Mouse (Mus musculus): ENCODE measurements around the gene Atp6v1e1. TPM values are rescaled to one million over a fixed set of nuclear protein-coding genes. Genes with fewer than 3 reads are reported as not detected.

Gene Atp6v1e1
- 297 and 300 TPM in 2 replicates for polyA plus RNA-seq (2015; fragmentation: Nextera tagmentation; extraction: Ambion mirVana)

GRCm38 (mm10) chr6:120822307-120822928 lies at the start of gene Atp6v1e1:
Gene Atp6v1e1, minus strand, starts transcription at chr6:120822793.
- peak within 1 kb of the TSS; percentile 77 for H3K4me3 ChIP-seq (ENCODE audit: low read depth, low read length)
- no peaks in the 10 kb centered on the region for H3K27me3 ChIP-seq (replicated peaks; ENCODE audit: control insufficient read depth, insufficient read depth, low read length)
- H3K36me3 ChIP-seq (ENCODE audit: control insufficient read depth, insufficient read depth): peaks cover 16% of the 10 kb centered on the region
- peak within 1 kb of the TSS; percentile 95 for H3K27ac ChIP-seq (ENCODE audit: low read depth, low read length)
- H3K4me2 ChIP-seq (replicated peaks; ENCODE audit: low read depth): peak within 1 kb of the TSS; percentile 65
- TF ChIP-seq CTCF (IDR thresholded peaks at IDR 0.05; ENCODE audit: low read depth): no peak
- H3K9ac ChIP-seq (ENCODE audit: low read depth, low read length): peak within 1 kb of the TSS; percentile 82
- no peaks in the 10 kb centered on the region for H3K9me3 ChIP-seq (ENCODE audit: control insufficient read depth)
- ATAC-seq: peak; percentile 99
- under 1% methylated on average over 41 of the region's 41 CpGs for WGBS
- no peaks in the 10 kb centered on the region for H3K4me1 ChIP-seq (replicated peaks; ENCODE audit: control insufficient read depth, insufficient read depth, low read length)

- ATAC-seq: no peak
- no peak overlapping the region for H3K9ac ChIP-seq (ENCODE audit: low read depth, low read length)
- no peak overlapping the region for H3K4me2 ChIP-seq (replicated peaks; ENCODE audit: low read depth)
- H3K27me3 ChIP-seq (replicated peaks; ENCODE audit: control insufficient read depth, insufficient read depth, low read length): no peaks in the 10 kb centered on the region
- no peak overlapping the region for H3K27ac ChIP-seq (ENCODE audit: low read depth, low read length)
- no peaks in the 10 kb centered on the region for H3K4me1 ChIP-seq (replicated peaks; ENCODE audit: control insufficient read depth, insufficient read depth, low read length)
- H3K4me3 ChIP-seq (ENCODE audit: low read depth, low read length): no peak overlapping the region
- peaks cover 4% of the 10 kb centered on the region; the same call in 1 of the 2 replicates for H3K36me3 ChIP-seq (ENCODE audit: control insufficient read depth, insufficient read depth)
- TF ChIP-seq CTCF (IDR thresholded peaks at IDR 0.05; ENCODE audit: low read depth): no peak
- no peaks in the 10 kb centered on the region for H3K9me3 ChIP-seq (ENCODE audit: control insufficient read depth)
- WGBS: 69% methylated on average over 2 of the region's 2 CpGs
Measured at GRCm38 (mm10) chr6:120871286-120871685, 48.7 kb upstream of the Atp6v1e1 start.

GRCm38 (mm10) chr6:120868824-120869223 lies 46.2 kb upstream of the Atp6v1e1 start:
- peaks cover 12% of the 10 kb centered on the region; the same call in 1 of the 2 replicates for H3K36me3 ChIP-seq (ENCODE audit: control insufficient read depth, insufficient read depth)
- no peaks in the 10 kb centered on the region for H3K4me1 ChIP-seq (replicated peaks; ENCODE audit: control insufficient read depth, insufficient read depth, low read length)
- no peak for ATAC-seq
- no peak for TF ChIP-seq CTCF (IDR thresholded peaks at IDR 0.05; ENCODE audit: low read depth)
- H3K9ac ChIP-seq (ENCODE audit: low read depth, low read length): no peak overlapping the region
- H3K27me3 ChIP-seq (replicated peaks; ENCODE audit: control insufficient read depth, insufficient read depth, low read length): no peaks in the 10 kb centered on the region
- H3K9me3 ChIP-seq (ENCODE audit: control insufficient read depth): no peaks in the 10 kb centered on the region
- H3K4me2 ChIP-seq (replicated peaks; ENCODE audit: low read depth): no peak overlapping the region
- no peak overlapping the region for H3K27ac ChIP-seq (ENCODE audit: low read depth, low read length)
- WGBS: 72% methylated on average over 1 of the region's 1 CpGs
- no peak overlapping the region for H3K4me3 ChIP-seq (ENCODE audit: low read depth, low read length)

GRCm38 (mm10) chr6:120866051-120866814 lies 43.6 kb upstream of the Atp6v1e1 start:
- H3K36me3 ChIP-seq (ENCODE audit: control insufficient read depth, insufficient read depth): peaks cover 15% of the 10 kb centered on the region; the same call in 1 of the 2 replicates
- H3K27ac ChIP-seq (ENCODE audit: low read depth, low read length): no peak overlapping the region
- H3K4me1 ChIP-seq (replicated peaks; ENCODE audit: control insufficient read depth, insufficient read depth, low read length): no peaks in the 10 kb centered on the region
- no peaks in the 10 kb centered on the region for H3K27me3 ChIP-seq (replicated peaks; ENCODE audit: control insufficient read depth, insufficient read depth, low read length)
- no peak overlapping the region for H3K9ac ChIP-seq (ENCODE audit: low read depth, low read length)
- TF ChIP-seq CTCF (IDR thresholded peaks at IDR 0.05; ENCODE audit: low read depth): no peak
- no peak overlapping the region for H3K4me2 ChIP-seq (replicated peaks; ENCODE audit: low read depth)
- WGBS: 80% methylated on average over 9 of the region's 9 CpGs
- ATAC-seq: no peak
- no peaks in the 10 kb centered on the region for H3K9me3 ChIP-seq (ENCODE audit: control insufficient read depth)
- H3K4me3 ChIP-seq (ENCODE audit: low read depth, low read length): no peak overlapping the region

- Histone ChIP-seq H3K4me1 (replicated peaks; ENCODE audit: control insufficient read depth, insufficient read depth, low read length) (no peaks in the 10 kb centered on the region), H3K9me3 (ENCODE audit: control insufficient read depth) (0 out of 2 replicates have a peak, but pooled peaks cover 1% of the 10 kb centered on the region), H3K4me3 (ENCODE audit: low read depth, low read length) (no peak overlapping the region), H3K36me3 (ENCODE audit: control insufficient read depth, insufficient read depth) (peaks cover 14% of the 10 kb centered on the region), H3K9ac (ENCODE audit: low read depth, low read length) (no peak overlapping the region), H3K4me2 (replicated peaks; ENCODE audit: low read depth) (no peak overlapping the region), H3K27me3 (replicated peaks; ENCODE audit: control insufficient read depth, insufficient read depth, low read length) (no peaks in the 10 kb centered on the region), H3K27ac (ENCODE audit: low read depth, low read length) (no peak overlapping the region)
- no peak for TF ChIP-seq CTCF (IDR thresholded peaks at IDR 0.05; ENCODE audit: low read depth)
- ATAC-seq: no peak
- WGBS: 98% methylated on average over 3 of the region's 3 CpGs
Measured at GRCm38 (mm10) chr6:120860079-120860478, 37.5 kb upstream of the Atp6v1e1 start.

GRCm38 (mm10) chr6:120858217-120858711 lies 35.7 kb upstream of the Atp6v1e1 start:
- Histone ChIP-seq H3K27ac (ENCODE audit: low read depth, low read length) (no peak overlapping the region), H3K9ac (ENCODE audit: low read depth, low read length) (no peak overlapping the region), H3K9me3 (ENCODE audit: control insufficient read depth) (0 out of 2 replicates have a peak, but pooled peaks cover 3% of the 10 kb centered on the region), H3K36me3 (ENCODE audit: control insufficient read depth, insufficient read depth) (peaks cover 17% of the 10 kb centered on the region), H3K4me2 (replicated peaks; ENCODE audit: low read depth) (no peak overlapping the region), H3K4me3 (ENCODE audit: low read depth, low read length) (no peak overlapping the region), H3K4me1 (replicated peaks; ENCODE audit: control insufficient read depth, insufficient read depth, low read length) (no peaks in the 10 kb centered on the region), H3K27me3 (replicated peaks; ENCODE audit: control insufficient read depth, insufficient read depth, low read length) (no peaks in the 10 kb centered on the region)
- WGBS: 81% methylated on average over 8 of the region's 8 CpGs
- no peak for TF ChIP-seq CTCF (IDR thresholded peaks at IDR 0.05; ENCODE audit: low read depth)
- ATAC-seq: no peak
